Mouse (Mus musculus): ENCODE data around the gene Rhbdl3.

Gene Rhbdl3

DNA sequence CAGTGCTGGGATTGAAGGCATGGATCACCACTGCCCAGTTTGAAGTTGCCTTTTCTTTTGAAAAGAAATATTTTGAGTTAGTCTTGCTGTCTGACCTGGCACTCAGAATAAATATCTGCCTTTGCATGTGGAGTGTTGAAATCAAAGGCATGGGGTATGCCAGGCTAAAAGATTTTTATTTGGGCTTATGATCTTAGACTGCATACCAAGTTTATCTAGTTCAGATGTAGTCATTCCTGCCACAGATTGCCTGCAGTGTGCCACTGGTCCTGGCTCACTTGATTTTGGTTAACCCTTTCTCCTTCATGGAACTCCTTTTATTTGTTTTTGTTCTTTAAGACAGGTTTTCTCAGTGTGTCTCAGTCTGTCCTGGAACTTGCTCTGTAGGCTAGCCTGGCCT is 83.7 kb downstream of the Rhbdl3 start:
- no peak for DNase-seq (ENCODE audit: low read depth, low spot score)

- no peak for DNase-seq (ENCODE audit: low read depth, low spot score)
These were observed 84.3 kb downstream of the Rhbdl3 start for GRCm38 (mm10) chr11:80385055-80385454.

- DNase-seq (ENCODE audit: low read depth, low spot score) = no peak
These were observed 86.1 kb downstream of the Rhbdl3 start for GRCm38 (mm10) chr11:80386790-80387189.

- DNase-seq (ENCODE audit: low read depth, low spot score) = no peak
These were observed 89.2 kb downstream of the Rhbdl3 start for GRCm38 (mm10) chr11:80389885-80390284.

DNA sequence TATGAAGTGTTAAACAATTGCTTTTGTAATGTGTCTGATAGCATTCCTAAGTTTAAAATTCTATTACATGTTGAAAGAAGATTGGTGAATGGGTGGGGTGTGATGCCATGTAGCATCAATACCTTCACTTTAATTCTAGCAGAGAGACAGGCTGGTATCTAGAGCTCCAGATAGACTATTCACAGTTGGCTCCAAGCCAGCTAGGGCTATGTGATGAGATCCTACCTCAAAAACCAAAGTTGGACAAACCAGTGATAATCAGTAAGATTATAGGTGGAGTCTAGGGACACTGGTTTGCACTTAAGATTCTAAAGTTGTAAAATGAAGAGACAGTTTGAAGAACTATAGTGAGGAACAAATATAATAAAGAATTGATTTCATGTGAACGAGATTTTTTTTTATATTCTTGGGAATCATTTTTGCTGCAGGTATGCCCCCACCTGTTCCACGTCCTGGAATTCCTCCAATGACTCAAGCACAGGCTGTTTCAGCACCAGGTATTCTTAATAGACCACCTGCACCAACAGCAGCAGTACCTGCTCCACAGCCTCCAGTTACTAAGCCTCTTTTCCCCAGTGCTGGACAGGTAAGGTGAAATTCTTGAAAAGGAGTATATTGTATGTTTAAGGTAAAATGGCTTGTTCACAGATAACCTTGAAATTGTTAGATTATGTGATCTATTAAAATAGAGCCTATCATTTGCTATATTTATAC is 90.9 kb downstream of the Rhbdl3 start:
- DNase-seq (ENCODE audit: low read depth, low spot score) = no peak

GRCm38 (mm10) chr11:80395930-80396329 is 95.2 kb downstream of the Rhbdl3 start:
- no peak for DNase-seq (ENCODE audit: low read depth, low spot score)

DNA sequence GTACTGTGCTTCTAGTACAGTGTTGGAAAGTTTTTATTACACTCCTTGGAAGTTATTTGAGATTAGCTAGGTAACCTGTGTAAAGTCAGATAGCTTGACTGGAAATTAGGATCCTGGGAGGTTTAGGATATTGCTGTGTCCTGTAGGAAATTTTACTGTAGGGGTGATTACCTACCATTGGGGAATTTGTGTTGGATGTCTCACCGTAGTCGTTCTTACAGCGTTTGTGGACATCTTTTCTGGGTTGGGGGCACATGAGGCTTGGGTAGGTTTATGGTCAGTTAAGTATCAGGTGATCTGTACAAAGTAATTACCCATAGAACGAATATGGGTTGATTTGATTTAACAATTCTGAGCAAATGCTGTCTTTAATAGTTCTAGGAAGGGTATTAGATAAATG is 95.9 kb downstream of the Rhbdl3 start:
- DNase-seq (ENCODE audit: low read depth, low spot score) = no peak
